Mouse (Mus musculus) retina, postnatal 7 days (tissue): ENCODE results near the gene Gsn.

Source experiments
- DNase-seq: peaks from one replicate; pipeline ENCODE4 v3.0.0-alpha.2; 2012; ENCODE audit warnings: low read depth, low spot score

The Gsn gene

DNA sequence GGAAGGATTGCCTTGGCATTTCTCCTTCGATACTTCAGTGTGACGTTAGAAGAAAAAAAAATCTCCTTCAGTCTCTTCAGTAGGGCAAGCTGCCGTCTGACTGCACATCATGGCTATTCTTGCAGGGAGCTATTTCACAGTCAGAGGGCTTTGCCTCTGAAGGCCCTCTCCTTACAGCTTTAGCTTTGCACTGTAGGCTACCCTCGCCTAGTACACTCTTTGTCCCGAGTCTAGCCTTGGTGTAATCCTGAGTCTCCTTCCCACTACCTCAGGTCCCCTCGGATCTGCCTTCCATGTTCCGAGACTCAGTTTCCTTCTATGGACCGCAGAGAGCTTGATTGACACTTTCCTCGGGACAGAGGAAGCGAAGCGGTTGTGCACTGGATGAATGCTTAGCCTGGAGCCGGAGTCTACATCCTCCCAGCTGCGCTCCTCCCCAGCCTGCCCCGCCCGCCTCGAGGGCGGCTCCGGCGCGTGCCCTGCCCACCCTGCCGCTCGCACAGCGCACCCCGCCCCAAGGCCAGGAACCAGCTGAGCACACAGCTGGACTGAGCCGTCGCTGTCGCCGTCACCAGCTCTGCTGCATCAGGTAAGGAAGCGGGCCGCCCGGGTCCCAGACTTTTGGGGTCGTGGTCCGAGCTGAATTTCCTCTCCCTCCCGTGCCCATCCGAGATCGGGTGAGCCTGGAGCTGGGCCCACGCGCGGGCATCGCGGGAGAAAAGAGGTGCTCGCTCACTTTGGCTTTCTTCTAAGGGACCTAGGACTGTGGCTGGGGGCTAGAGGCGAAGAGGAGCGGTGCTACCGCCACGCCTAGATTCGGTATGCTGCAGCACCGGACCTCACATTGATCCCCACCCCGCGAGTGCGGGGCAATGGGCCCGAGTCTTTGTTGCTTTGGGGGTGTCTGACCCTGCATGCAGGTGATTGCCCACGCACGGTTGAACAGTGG lies at the start of gene Gsn:
Gsn (plus strand) TSS at position 496 of the 949 bp plus-strand sequence.
- no peak for DNase-seq

GRCm38 (mm10) chr2:35206761-35207160 lies 49.4 kb upstream of the Gsn start:
- no peak for DNase-seq

DNA sequence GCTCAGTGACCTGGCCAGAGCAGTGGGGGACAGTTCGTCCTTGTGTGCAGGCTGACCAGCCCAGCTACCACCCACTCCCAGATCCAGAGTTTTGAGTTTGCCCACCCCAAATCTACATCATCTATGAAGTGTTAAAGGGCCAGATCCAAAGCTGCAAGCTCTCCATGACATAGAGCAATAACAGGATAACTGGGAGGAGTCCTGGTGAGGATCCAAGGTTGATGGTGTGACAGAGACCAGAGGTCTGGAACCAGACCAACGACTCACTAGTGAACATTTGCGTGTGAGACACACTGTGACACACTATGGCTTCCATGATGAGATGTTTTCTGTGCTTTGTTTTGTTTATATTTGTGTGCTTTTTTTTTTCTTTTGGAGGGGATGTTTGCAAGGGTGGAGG lies 48.1 kb upstream of the Gsn start:
- DNase-seq, result no peak

DNA sequence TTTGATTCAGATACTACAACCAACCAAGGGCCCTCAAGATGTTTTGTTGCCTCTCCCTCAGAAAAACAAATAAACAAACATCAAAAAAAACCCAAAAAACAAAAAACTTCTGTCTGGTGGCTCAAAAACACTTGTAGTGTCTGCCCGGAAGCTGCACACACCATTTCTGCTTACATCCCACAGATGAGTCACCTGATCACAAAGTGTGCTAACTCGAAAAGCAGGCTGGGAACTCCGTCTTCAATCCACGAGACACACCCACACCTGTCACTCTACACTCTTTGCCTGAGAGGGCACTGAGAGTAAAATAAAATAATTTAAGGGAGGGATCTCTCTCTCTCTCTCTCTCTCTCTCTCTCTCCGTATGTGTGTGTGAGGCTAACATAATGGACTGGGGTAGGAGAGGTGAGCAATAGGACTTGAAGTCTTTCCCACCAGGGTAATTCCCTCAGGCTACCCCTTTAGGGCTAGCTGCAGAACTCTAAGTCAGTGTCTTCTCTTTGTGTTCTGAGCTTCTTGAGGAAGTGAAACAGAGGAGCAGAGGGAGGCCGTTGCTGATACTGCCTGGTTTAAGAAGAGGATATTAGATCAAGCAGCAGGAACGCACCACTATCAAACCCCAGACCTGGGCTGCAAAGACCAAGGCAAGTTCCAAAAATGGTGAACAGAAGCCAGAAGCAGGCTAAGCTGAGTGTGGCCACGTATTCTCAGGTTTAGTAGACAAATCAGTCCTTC lies 47.1 kb upstream of the Gsn start:
- DNase-seq, result no peak

DNA sequence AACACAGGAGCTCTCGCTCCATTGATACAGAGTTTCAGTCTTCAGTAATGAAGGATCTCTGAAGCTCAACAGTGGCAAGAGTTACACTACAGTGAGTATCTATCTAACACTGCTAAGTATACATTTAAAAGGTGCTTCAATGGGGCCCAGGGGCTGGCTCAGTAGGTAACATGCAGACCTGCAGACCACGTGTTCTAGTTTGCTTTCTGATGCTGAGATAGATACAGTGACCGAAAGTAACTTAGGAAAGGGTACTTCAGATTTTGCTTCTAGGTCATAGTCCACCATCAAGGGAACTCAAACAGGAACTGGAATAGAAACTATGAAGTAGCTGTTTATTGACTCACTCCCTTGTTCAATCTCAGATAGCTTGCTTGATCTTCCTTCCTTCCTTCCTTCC lies 44.5 kb upstream of the Gsn start:
- no peak for DNase-seq

GRCm38 (mm10) chr2:35213345-35213910 lies 42.8 kb upstream of the Gsn start:
- DNase-seq, result no peak

GRCm38 (mm10) chr2:35214881-35215358 lies 41.3 kb upstream of the Gsn start:
- DNase-seq, result peak; percentile 68

DNA sequence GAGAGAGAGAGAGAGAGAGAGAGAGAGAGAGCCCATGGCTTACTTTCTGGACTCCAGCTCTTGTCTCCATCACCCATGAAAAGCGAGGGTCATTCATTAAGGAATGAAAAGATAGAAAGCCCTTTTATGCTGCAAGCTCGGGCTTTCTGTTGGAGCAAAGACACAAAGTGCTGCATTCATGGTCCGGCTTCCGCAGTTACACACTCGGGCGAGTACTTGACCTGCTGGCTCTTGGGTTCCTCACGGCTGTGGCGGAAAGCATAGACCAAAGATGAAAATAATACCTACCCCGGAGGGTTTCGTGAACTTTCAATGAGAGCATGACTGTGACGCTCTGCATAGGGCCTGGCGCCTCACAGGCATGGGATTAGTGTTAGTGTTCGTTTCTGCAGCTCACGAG lies 40.8 kb upstream of the Gsn start:
- no peak for DNase-seq

GRCm38 (mm10) chr2:35216701-35217100 lies 39.5 kb upstream of the Gsn start:
- no peak for DNase-seq

DNA sequence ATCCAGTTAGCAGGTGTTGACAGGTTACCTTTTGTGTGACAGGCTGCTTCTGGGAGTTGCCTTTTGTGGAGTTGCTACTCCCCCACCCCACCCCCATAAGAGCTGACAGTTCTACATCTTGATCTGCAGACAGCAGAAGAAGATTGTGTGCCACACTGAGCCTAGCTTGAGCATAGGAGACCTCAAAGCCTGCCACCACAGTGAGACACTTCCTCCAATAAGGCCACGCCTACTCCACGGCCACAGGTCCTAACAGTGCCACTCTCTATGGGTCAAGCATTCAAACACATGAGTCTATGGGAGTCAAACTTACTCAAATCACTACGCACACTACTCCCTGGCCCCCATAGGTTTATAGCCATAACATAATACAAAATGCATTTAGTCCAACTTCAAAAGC lies 37.4 kb upstream of the Gsn start:
- DNase-seq, result no peak

DNA sequence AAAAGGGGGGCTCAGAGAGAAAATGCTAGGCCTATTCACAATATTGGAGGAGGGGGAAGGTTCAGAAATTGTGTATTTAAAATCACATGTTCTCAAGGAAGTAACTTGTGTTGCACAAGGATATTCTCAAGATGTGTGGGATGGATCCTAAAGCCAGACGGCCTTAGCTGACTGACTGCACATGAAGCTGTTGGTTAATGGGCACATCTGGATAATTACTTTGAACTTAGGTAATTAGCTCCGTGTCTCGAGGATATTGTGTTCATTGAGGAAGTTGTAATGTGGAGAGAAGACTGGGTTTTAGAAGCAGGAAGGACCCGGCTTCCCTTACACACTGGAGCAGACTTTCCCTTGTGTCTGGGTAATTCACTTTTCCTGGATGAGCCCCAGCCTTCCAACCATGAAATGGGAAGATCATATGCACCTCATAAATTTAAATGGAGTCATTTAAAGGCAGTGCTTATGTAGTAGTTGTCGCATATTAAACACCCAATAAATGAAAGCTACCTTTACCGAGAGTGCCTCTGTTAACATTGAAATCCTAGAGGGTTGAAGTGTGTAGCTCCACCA lies 33.3 kb upstream of the Gsn start:
- DNase-seq, result no peak

DNA sequence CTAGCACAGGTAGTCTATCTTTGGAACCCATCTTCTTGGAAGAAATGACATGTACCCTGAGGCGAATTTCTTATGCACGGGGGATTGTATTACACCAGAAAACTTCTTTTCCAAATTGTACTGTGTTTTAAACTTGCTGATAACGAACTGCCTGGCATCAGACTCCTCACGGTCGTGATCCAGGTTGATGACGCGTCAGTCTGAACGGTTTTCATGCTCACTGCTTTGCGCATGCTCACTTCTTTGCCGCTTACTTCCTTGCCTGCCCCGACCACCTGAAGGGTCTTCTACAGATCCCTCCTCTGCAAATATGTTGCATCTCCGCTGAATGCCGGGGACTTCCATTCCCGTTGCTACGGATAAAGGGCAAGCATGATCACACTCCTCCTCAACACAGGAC lies 31.9 kb upstream of the Gsn start:
- DNase-seq, result no peak

- no peak for DNase-seq
Measured at GRCm38 (mm10) chr2:35228145-35228544, 28.0 kb upstream of the Gsn start.

- DNase-seq, result no peak
Measured at GRCm38 (mm10) chr2:35230215-35230614, 26.0 kb upstream of the Gsn start.

GRCm38 (mm10) chr2:35231871-35232270 lies 24.3 kb upstream of the Gsn start:
- no peak for DNase-seq

GRCm38 (mm10) chr2:35232595-35233445 lies 23.4 kb upstream of the Gsn start:
- DNase-seq, result no peak

- DNase-seq, result no peak
Measured at GRCm38 (mm10) chr2:35233898-35234297, 22.3 kb upstream of the Gsn start.

- no peak for DNase-seq
Measured at GRCm38 (mm10) chr2:35235021-35235420, 21.2 kb upstream of the Gsn start.

DNA sequence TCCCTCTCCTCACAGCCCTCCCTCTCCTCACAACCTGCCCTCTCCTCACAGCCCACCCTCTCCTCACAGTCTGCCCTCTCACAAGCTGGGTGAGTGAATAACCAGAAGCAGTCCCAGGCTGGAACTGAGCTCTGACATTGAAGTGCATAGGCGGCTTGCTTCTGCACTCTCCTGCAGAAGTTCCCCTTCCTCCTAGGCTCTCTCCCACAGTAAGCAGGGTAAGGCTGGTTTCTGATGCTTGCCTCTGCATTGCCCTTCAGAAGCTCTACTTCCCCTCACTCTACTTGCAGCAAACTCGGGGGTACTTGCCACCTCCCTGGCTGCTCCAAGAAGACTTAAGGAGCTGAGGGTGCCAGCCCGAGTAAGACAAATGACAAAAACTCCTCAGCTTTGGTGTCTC lies 11.9 kb upstream of the Gsn start:
- DNase-seq, result no peak

DNA sequence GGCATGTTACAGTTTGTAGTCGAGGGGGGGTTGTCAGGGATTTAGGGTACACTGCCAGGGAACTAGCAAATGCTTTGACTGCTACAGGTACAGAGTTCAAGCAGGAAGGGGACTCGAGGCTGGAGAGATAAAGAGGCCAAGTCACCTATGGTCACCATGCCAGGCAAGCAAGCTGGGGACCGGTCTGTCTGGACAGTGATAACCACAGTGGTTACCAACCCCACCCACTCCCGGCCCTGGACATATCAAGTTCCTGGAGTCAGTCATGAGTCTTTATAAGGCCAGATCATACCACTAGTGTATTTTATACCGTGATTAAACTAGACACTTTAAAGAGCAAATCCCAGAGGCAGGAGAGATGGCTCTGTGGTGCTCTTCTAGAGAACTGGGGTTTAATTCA lies 8.4 kb upstream of the Gsn start:
- DNase-seq, result no peak

- no peak for DNase-seq
Measured at GRCm38 (mm10) chr2:35252733-35253132, 3.4 kb upstream of the Gsn start.
